Mouse (Mus musculus): ENCODE data around the gene 4930404N11Rik.

The 4930404N11Rik gene

GRCm38 (mm10) chr10:81365672-81366476 lies at the start of gene 4930404N11Rik:
TSS of gene 4930404N11Rik (minus strand) at chr10:81365816.
- no peak for DNase-seq (ENCODE audit: low spot score)

GRCm38 (mm10) chr10:81415146-81415545 lies 49.5 kb upstream of the 4930404N11Rik start:
- no peak for DNase-seq (ENCODE audit: low spot score)

GRCm38 (mm10) chr10:81414682-81415081 lies 49.1 kb upstream of the 4930404N11Rik start:
- no peak for DNase-seq (ENCODE audit: low spot score)

- peak; percentile 88 for DNase-seq (ENCODE audit: low spot score)
Measured at GRCm38 (mm10) chr10:81413310-81414261, 48.0 kb upstream of the 4930404N11Rik start.

GRCm38 (mm10) chr10:81412586-81413309 lies 47.1 kb upstream of the 4930404N11Rik start:
- no peak for DNase-seq (ENCODE audit: low spot score)

GRCm38 (mm10) chr10:81411471-81412400 lies 46.1 kb upstream of the 4930404N11Rik start:
- DNase-seq (ENCODE audit: low spot score), result peak; percentile 80

- no peak for DNase-seq (ENCODE audit: low spot score)
Measured at GRCm38 (mm10) chr10:81410981-81411380, 45.4 kb upstream of the 4930404N11Rik start.

- DNase-seq (ENCODE audit: low spot score), result no peak
Measured at GRCm38 (mm10) chr10:81410350-81410749, 44.7 kb upstream of the 4930404N11Rik start.

- DNase-seq (ENCODE audit: low spot score), result no peak
Measured at GRCm38 (mm10) chr10:81409330-81409729, 43.7 kb upstream of the 4930404N11Rik start.

- peak; percentile 83 for DNase-seq (ENCODE audit: low spot score)
Measured at GRCm38 (mm10) chr10:81408871-81409291, 43.3 kb upstream of the 4930404N11Rik start.

- no peak for DNase-seq (ENCODE audit: low spot score)
Measured at GRCm38 (mm10) chr10:81408424-81408729, 42.8 kb upstream of the 4930404N11Rik start.

GRCm38 (mm10) chr10:81407539-81408423 lies 42.2 kb upstream of the 4930404N11Rik start:
- DNase-seq (ENCODE audit: low spot score), result peak; percentile 82

GRCm38 (mm10) chr10:81406504-81407440 lies 41.2 kb upstream of the 4930404N11Rik start:
- DNase-seq (ENCODE audit: low spot score), result no peak

- peak; percentile 73 for DNase-seq (ENCODE audit: low spot score)
Measured at GRCm38 (mm10) chr10:81405588-81406201, 40.1 kb upstream of the 4930404N11Rik start.

GRCm38 (mm10) chr10:81404720-81405119 lies 39.1 kb upstream of the 4930404N11Rik start:
- DNase-seq (ENCODE audit: low spot score), result no peak

GRCm38 (mm10) chr10:81404082-81404481 lies 38.5 kb upstream of the 4930404N11Rik start:
- DNase-seq (ENCODE audit: low spot score), result no peak

GRCm38 (mm10) chr10:81403511-81403910 lies 37.9 kb upstream of the 4930404N11Rik start:
- no peak for DNase-seq (ENCODE audit: low spot score)

GRCm38 (mm10) chr10:81402227-81402765 lies 36.7 kb upstream of the 4930404N11Rik start:
- DNase-seq (ENCODE audit: low spot score), result no peak
